Mouse (Mus musculus): Measurements from ENCODE around the gene Cox6a2.
A peak's percentile ranks its signal among the peaks of the same experiment; 100 is the strongest.
"Not testable (repeated sequence)": the region's sequence is repeated elsewhere in the genome, so short reads cannot be mapped to it uniquely, and the experiment has no call there.

The Cox6a2 gene

DNA sequence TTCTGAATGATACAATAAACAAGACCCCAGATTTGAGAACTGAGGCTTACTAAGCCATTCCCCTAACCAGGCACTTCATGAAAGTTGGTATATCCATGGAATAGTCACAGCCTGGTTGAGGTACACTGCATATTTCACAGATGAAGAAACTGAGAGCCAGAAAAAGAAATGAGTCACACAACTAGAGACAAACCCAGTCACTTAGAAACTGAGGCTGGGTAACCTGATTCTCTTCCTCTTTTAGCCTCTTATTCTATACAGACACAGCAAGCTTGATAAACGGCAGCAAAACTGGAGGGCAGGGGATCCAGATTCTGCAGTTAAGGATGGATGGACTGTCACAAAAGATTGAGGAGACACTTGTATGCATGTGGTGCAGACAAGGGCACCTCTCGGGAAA is 28.6 kb upstream of the Cox6a2 start:
- DNase-seq, result no peak

DNA sequence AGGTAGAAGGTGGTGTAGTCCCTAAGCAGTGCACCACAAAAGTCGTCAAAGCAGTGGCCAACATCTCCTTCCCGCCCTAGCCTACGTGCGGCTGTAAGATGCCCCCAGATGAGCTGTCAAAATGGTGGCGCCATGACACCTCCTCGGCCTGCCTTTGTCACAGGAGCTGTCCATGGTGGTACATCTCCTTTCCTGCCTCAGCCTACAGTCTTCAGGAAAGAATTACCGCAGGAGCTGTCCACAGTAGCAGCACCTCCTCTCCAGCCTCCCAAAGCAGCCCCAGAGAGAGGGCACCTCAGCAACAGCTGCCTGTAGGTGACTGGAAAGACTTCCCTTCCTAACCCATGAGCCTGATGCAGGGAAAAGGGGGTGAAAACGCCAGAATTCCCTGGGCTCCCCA is 25.6 kb upstream of the Cox6a2 start:
- DNase-seq, result no peak

DNA sequence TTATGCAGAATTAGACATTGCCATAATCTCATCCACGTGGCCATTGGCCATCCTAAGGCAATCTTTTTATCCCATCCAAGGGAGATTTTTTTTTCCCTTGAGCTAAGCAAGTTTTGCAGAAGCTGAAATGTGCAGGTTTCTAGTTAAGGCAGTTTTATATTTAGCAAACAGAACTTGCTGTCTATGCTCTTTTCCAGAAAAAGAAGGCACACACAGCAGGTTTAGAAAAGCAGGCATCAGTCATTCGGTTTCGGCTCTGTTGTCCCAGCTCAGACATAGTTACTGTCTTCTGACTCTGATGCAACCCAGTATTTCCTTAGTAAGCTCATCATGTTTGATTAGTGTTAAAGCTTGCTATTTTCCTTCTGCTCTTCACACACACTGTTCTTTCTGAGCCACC is 14.7 kb upstream of the Cox6a2 start:
- DNase-seq, result no peak

DNA sequence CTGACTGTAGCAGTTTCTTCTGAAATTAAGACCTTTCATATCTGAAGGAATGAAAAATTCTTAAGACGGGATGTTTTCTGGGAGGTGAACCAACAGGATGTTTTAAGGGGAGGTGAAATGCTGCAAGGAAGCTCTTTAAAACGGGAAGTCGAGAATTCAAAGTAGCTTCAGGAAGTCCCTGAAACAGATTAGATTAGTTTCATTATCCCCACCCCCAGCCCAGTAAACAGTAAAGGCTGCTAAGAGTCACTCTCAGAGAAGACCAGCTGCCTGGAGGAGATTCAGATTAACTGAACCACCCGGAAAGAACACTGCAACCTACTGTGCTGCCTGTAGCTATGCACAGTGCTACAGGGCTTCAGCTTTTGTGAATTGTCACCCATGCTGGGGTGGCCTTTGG is 13.8 kb upstream of the Cox6a2 start:
- no peak for DNase-seq

DNA sequence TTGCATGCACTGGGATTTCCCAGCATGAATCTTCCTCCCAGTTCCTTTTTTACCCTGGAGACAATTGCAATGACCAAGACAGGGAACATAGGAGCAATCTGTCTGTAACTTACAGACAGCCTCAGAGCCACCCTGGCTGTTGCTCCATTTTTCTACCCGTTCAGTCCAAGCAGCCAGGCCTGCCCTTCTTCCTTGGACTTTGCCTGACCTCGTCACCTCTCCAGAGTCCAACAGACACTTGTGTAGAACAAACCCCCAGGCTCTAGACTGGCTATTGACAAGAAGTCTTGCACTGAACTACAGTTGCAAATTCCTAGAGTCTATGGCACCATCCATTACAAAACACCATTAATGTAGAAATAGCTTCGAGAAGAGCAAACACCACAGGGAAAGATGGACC is 3.6 kb upstream of the Cox6a2 start:
- no peak for DNase-seq

DNA sequence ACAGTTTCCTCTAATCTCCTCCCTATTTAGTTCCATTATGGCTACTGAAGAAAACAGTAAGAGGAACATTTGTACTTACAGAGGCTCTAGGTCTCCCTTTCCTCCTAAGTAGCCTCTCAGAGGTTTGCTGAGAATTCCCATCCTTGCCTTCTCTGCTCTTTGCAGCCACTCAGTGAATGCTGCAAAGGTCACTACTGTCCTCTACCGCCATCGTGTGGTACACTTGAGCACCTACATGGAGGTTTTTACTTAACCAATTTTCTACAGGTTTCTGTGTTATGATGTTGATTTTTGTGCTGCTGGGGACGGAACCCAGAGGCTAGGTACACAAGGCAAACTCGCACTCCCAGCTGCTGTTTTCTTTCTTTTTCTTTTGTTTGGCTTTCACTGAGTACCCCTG is 2.0 kb upstream of the Cox6a2 start:
- peak; percentile 56 to 70 for DNase-seq

DNA sequence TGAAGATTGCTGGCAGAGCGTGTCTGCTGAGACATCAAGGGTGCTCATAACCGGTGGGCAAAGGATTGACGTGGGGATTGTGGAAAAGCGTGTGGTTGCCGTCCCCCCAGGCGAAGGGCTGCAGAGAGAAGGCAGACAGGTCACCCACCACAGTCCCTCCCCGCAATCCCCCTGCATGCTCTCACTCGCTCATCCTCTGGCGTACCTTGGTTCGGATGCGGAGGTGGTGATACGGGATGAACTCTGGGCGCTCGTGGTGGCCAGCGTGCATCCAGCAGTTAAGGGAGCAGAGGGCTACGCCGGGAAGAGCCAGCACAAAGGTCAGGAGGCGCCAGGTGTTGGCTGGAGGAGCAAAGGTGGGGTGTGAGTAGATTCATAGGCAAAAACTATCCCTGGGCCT is 492 bp downstream of the Cox6a2 start:
- DNase-seq, result no peak

DNA sequence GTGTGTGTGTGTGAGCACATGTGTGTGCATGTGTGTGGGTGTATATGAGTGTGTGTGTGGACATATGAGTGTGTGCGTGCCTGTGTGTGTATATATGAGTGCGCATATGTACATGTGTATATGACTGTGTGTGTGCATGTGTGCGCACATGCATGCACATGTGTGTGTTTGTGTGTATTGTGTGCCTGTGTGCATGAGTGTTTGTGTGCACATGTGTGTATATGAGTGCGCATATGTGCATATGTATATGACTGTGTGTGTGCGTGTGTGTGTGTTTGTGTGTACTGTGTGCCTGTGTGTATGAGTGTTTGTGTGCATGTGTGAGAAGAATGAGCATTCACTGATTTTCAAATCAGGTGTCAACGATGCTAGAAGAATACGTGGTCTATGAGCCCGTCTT is 2.0 kb downstream of the Cox6a2 start:
- no peak for DNase-seq

DNA sequence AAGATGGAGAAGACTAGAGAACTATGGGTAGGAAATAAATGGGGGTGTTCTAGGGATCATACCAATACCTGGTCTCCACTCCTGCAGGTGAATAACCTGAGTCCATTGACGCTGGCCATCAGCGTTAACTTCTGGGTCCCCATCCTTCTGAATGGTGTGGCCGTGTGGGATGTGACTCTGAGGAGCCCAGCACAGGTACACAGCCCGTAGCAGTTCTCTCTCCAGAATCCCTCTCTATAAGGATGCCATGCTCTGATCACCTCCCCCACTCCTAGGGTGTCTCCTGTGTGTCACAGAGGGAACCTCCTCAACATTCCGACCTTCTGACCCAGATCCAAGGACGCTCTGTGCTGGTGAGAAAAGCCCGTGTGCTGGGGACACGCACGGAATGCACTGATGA is 3.1 kb downstream of the Cox6a2 start:
- no peak for DNase-seq

DNA sequence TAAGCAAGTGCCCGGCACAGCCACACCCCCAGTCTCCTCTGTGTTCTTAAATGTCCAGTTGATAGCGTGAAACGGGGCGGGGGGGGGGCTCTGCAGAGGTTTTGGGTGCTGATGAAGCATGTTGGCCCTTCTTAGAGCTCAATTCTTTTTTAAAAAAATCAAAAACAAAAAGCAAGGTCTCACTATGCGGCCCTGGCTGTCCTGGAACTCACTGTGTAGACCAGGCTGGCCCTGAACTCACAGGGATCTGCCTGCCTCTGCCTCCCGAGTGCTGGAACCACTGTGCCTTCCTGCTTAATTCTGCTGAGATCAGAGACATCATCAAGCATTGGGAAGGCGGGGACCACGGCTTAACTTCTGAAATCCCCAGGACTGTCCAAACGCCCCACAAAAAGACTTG is 4.6 kb downstream of the Cox6a2 start:
- DNase-seq, result no peak

DNA sequence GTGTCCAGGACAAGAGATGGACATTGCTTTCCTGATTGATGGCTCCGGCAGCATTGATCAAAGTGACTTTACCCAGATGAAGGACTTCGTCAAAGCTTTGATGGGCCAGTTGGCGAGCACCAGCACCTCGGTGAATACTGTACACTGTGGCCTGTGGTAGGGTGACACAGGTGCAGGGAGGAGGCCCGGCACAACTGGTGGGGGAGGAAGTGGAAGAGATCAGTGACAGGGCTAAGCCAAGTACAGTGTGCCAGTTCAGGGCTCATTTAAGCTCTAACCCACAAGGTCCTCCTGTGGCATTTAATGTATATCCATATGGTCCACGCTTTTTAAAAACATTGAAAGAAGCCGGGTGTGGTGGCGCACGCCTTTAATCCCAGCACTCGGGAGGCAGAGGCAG is 24.5 kb downstream of the Cox6a2 start:
- DNase-seq, result no peak

DNA sequence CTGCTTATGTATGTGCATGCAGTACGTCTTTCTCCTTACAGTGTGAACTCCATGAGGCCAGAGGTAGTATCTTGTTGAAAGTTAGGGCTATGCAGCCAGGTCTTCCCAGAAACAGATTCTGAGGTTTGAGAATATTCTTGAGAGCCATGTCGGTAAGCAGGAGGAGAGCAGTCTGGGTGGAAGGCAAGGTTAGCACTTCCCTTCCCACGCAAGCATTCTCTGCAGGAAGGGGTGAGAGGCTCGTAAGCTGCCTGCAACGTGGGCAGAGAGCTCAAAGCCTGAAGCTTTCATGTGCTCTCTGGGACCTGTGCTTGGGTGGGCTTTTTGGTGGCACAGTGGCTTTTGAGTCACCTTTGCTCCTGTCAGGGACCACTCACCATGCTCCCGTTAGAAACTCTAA is 25.6 kb downstream of the Cox6a2 start:
- no peak for DNase-seq

DNA sequence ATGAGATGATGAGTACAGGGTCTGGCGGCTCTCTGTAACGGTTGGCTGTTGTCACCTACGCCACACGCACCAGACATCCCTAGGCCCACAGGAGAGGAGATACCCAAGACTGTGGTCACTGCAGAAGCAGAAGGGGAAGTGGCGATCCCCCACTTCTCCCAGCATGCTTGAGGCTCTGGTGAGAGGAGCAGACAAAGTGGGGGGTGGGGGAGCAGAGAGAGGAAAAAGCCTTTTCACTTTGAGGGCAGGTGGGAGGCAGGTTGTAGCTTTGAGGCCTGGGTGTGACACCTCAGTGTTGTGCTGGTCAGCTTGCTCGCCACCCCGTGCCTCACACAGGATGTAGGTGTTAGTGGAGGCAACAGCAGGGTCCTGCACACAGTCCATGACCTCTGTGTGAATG is 26.1 kb downstream of the Cox6a2 start:
- DNase-seq, result no peak

DNA sequence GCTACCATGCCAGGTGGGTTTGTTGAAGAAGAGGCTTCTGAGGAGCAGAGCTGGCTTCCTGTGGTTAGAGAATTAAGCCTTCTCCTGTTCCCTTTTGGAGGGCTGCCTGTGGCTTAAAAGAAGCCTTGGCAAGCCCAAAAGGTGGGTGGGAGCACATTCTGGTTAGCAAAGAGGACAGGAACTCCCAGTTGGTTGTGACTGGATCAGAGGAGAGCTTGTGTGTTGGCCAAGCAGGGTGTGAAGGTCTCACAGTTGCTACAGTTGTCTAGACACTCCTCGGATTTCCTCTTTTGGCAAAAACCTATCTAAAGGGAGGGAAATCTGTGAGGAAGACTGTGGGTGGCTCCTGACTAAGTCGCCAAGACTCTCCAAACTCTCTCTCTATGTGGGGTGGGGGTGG is 27.8 kb downstream of the Cox6a2 start:
- DNase-seq, result no peak

DNA sequence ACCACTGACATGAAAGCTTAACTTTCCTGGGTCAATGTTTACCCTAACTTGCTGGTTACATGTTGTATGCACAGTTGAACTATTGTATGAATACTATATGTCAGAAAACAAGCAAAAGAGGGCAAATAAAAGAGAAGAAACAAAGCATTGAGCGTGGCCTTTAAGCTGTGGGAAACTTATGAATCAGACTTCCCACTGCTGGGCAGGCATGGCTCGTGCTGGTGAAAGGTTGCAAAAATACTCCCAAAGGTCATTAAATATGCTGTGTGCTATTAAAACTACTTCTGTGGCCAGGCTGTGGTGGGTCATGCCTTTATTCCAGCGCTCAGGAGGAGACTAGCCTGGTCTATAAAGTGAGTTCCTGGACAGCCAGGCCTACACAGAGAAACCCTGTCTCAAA is 36.2 kb downstream of the Cox6a2 start:
- DNase-seq, result no peak

DNA sequence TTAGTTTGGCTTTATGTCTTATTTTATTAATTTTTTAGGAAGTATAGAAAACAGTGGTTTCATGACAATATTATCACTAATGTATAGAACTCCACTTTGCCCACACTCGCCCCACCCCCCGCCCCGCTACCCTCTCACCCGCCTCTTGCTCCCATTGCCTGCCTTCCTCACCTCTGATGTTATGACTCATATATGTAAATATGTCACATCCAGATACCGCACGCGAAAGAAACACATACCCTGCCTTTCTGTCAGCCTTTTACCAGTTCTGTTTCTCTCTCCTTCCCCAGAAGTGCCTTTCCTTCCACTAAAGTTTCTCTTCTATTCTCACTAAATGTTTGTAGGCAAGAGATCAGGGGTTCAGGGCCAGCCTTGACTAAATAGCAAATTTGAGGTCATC is 39.8 kb downstream of the Cox6a2 start:
- no peak for DNase-seq

DNA sequence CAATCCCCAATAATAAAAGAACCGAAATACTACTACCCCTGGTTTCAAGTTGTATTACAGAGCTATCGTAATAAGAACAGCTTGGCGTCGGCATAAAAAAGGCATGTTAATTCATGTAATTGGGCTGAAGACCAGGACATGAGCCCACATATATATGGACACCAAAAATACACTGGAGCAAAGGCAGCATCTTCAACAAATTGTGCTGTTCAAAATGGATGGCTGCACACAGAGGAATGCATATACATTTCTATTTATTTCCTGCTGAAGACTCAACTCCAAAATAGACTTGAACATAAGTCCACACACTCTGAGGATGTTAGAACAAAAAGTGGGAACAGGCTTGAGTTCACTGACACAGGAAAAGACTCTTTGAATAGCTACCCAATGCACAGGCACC is 42.2 kb downstream of the Cox6a2 start:
- no peak for DNase-seq

DNA sequence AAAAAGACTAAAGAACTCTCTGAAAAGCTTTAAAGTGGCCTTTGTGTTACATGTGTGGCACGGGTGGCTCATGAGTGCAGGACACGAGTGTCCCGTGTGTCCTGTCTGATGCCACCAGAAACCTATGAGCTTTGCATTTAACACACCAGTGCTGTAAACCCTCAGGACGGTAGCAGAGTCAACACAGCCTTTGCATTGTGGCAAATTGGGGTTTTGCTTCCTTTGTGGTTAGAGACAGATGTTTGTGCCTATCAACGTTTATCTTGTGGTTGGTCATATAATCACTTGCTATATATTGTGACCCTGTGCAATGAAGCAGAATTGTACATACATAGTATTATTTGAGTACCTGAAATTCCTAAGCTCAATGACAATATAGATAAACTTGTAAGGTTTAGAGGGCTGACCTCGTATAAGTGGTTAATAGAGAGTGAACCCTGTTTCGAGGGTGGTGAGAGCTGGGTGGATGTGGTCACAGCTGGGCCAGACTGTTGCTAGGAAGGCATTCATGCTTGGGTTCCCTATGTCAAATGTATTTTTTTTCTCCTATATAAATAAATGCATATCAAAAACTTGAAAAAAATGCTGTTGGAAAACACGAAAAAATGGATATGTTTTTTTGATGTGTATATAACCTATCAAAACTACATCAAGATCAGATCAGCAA is 47.4 kb downstream of the Cox6a2 start:
- not testable (repeated sequence) for DNase-seq
